Mouse (Mus musculus) liver, adult 2 months (tissue): ENCODE measurements around the gene T2. TPM values are rescaled to one million over a fixed set of nuclear protein-coding genes. Genes with fewer than 3 reads are reported as not detected.

Experiments
- DNase-seq: peaks from one replicate; pipeline ENCODE4 v3.0.0-alpha.2; 2011; ENCODE audit warnings: low read depth, low spot score; ENCODE audit errors: extremely low read depth
- H3K27ac ChIP-seq: fragments of 200-500 bp; replicated peaks from 2 replicates; pipeline ENCODE4 v1.5.1; 2012; ENCODE audit warnings: low read depth, mild to moderate bottlenecking, control low read depth, inconsistent platforms, low read length; ENCODE audit not compliant: insufficient read depth
- H3K27me3 ChIP-seq: fragments of 200-500 bp; 2 replicates; pipeline ENCODE4 v1.6.1; 2012; ENCODE audit warnings: mild to moderate bottlenecking, moderate library complexity, low read length, inconsistent platforms; ENCODE audit not compliant: control insufficient read depth, insufficient read depth
- H3K36me3 ChIP-seq: fragments of 200-500 bp; 2 replicates; pipeline ENCODE4 v1.6.1; 2012; ENCODE audit warnings: low read length, inconsistent platforms; ENCODE audit not compliant: control insufficient read depth, insufficient read depth
- H3K4me1 ChIP-seq: fragments of 200-500 bp; 2 replicates; pipeline ENCODE4 v1.6.1; 2011; ENCODE audit warnings: low read length; ENCODE audit not compliant: control insufficient read depth, insufficient read depth
- H3K4me3 ChIP-seq: fragments of 200-500 bp; 2 replicates; pipeline ENCODE4 v1.5.1; 2011; ENCODE audit warnings: low read depth, mild to moderate bottlenecking, control low read depth, low read length, moderate library complexity; ENCODE audit not compliant: insufficient read depth
- H3K79me2 ChIP-seq: fragments of 200-500 bp; 2 replicates; pipeline ENCODE4 v1.6.1; 2012; ENCODE audit warnings: inconsistent platforms, mild to moderate bottlenecking, low read length, moderate library complexity; ENCODE audit not compliant: control insufficient read depth, insufficient read depth
- H3K9ac ChIP-seq: fragments of 200-500 bp; 2 replicates; pipeline ENCODE4 v1.6.1; 2012; ENCODE audit warnings: low read depth, mild to moderate bottlenecking, control low read depth, inconsistent platforms, low read length
- CTCF ChIP-seq: fragments of 200-500 bp; IDR thresholded peaks from 2 replicates; pipeline ENCODE4 v1.5.1; 2011; ENCODE audit warnings: low read depth, low read length, control low read depth
- POLR2A ChIP-seq: fragments of 200-500 bp; IDR thresholded peaks from 2 replicates; pipeline ENCODE4 v1.6.1; 2011; ENCODE audit warnings: low read length, control low read depth; ENCODE audit not compliant: insufficient read depth; ENCODE audit errors: extremely low read depth
- WGBS: fragments of 180-500 bp; shearing (Covaris S2); methylation state at CpG from one replicate; pipeline ENCODE4 v1.1.7; 2018; 5-methylcytosine and 5-hydroxymethylcytosine counted together
- polyA plus RNA-seq: library from polyadenylated mRNA; depleted of rRNA; stranded (reverse); fragments of >200 nt; gene quantifications from 2 replicates; pipeline ENCODE4 v1.2.3, GENCODE M21; 2012
- total RNA-seq: library from RNA; depleted of rRNA; stranded (reverse); fragments of >200 nt; gene quantifications from 2 replicates; pipeline ENCODE4 v1.2.3, GENCODE M21; 2014

Gene T2
- total and polyA plus RNA-seq, 2 experiments, result not detected

DNA sequence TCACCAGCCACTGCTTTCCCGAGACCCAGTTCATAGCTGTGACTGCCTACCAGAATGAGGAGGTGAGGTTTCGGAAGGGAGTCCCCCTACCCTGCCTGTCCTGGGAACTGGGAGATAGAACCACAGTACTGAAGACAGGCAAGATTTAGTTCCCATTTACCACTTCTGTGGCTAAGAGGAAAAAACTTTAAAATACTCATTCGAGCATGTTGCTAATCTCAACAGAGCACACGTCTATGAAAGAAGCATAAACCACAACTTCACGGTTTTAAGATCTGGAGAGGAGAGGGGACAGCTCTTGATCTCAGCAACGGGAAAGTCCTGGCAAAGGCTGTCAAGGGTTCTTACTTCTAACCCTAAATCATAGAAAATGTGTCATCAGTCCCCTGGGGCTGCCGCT, 80.4 kb downstream of the T2 start:
- no peak for DNase-seq
- Histone ChIP-seq H3K4me1 (no peaks in the 10 kb centered on the region), H3K79me2 (no peaks in the 10 kb centered on the region), H3K4me3 (no peak overlapping the region), H3K27ac (no peak overlapping the region), H3K27me3 (peaks cover 14% of the 10 kb centered on the region; the same call in 1 of the 2 replicates), H3K36me3 (no peaks in the 10 kb centered on the region), H3K9ac (no peak overlapping the region)
- TF ChIP-seq CTCF (no peak), POLR2A (no peak)
- 55% methylated on average over 7 of the region's 7 CpGs for WGBS

DNA sequence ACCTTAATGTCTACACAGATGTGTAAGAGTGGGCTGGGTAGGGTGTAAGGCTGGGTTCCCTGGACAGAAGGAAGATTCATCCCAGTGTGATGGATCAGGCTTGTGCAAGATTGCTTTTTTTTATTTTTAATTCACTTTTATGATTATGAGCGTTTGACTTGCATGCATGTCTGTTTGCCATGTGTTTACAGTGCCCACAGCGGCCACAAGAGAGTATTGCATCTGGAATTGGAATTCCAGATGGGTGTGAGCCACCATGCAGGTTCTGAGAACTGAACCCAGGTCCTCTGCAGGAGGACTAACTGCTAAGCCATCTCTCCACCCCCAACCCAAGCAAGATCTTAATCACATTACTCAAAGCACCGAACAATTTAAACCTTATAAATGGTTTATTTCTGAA, 88.3 kb downstream of the T2 start:
- H3K27ac ChIP-seq, result no peak overlapping the region
- TF ChIP-seq POLR2A (no peak), CTCF (no peak)
- H3K4me1 ChIP-seq, result no peaks in the 10 kb centered on the region
- no peak overlapping the region for H3K9ac ChIP-seq
- no peak for DNase-seq
- whole genome bisulfite sequencing, result 54% methylated on average over 3 of the region's 3 CpGs
- H3K4me3 ChIP-seq, result no peak overlapping the region
- H3K27me3 ChIP-seq, result no peaks in the 10 kb centered on the region
- no peaks in the 10 kb centered on the region for H3K36me3 ChIP-seq
- H3K79me2 ChIP-seq, result no peaks in the 10 kb centered on the region

DNA sequence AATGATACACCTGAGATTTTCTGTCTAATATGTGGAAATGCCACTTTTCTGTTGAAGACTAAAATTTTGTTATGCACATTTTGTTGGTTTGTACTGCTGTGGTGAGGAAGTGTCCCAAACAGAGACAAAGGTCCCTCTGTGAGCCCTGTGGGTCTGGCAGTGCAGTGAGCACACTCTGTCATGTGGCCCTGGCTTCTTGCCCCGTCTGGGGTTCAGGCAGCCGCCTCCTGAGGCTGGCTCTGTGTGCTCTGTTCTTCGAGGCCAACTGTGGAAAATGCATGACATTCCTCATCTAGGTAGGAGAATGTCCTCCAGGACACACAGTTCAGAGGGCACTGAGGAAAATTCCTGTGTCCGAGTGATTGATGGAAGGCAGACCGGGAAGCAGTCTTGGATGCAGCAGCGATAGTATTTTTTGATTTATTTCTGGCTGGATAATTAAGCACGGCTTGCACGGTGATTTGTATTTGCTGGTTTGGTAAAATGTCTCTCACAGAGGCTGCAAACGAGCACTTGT, 91.9 kb downstream of the T2 start:
- Histone ChIP-seq H3K36me3 (no peaks in the 10 kb centered on the region), H3K4me1 (no peaks in the 10 kb centered on the region), H3K79me2 (no peaks in the 10 kb centered on the region), H3K27me3 (no peaks in the 10 kb centered on the region), H3K9ac (no peak overlapping the region), H3K27ac (no peak overlapping the region), H3K4me3 (no peak overlapping the region)
- WGBS, result 45% methylated on average over 9 of the region's 9 CpGs
- no peak for DNase-seq
- no peak for TF ChIP-seq CTCF
- no peak for TF ChIP-seq POLR2A

DNA sequence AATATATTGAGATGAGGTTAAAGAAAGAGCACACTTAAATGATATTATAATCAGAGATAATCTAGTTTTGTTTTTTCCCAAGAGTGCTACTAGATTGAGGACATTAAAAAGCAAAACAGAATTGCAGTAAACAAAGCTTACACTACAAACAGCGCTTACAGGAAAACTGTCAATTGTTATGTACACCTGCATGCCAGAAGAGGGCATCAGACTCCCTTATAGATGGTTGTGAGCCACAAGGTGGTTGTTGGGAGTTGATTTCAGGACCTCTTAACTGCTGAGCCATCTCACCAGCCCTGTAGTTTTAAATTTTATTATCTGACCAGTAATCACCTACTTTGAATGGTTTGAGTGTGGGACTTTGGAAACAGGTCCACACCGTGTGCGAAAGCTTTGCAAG, 92.5 kb downstream of the T2 start:
- Histone ChIP-seq H3K4me1 (no peaks in the 10 kb centered on the region), H3K36me3 (no peaks in the 10 kb centered on the region), H3K27ac (no peak overlapping the region), H3K4me3 (no peak overlapping the region), H3K79me2 (no peaks in the 10 kb centered on the region), H3K27me3 (no peaks in the 10 kb centered on the region), H3K9ac (no peak overlapping the region)
- 66% methylated on average over 3 of the region's 3 CpGs for WGBS
- no peak for DNase-seq
- TF ChIP-seq CTCF, result no peak
- TF ChIP-seq POLR2A, result no peak

DNA sequence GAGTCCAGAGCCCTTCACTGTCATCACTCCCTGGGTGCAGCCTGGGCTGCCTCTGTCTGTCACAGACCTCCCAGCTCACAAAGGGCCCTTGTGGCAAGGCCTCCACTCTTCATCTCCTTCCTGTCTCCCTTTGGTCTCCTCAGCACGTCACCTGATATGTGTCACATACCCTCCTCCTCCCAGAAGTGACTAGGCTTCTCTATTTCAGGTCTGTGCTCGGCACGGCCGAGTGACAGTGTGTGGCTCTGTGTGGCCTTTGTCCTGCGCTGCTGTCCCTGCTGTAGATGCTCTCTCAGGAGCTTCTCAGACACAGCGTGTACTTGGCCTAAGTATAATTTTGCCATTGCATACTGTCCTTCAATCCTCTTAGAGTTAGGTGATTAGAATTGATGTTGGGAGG, 99.4 kb downstream of the T2 start:
- no peak overlapping the region for H3K4me3 ChIP-seq
- no peak overlapping the region for H3K9ac ChIP-seq
- 58% methylated on average over 6 of the region's 6 CpGs for WGBS
- peaks cover 3% of the 10 kb centered on the region; the same call in 1 of the 2 replicates for H3K27me3 ChIP-seq
- H3K4me1 ChIP-seq, result no peaks in the 10 kb centered on the region
- H3K36me3 ChIP-seq, result no peaks in the 10 kb centered on the region
- H3K27ac ChIP-seq, result no peak overlapping the region
- TF ChIP-seq CTCF, result no peak
- no peak for TF ChIP-seq POLR2A
- no peak for DNase-seq
- no peaks in the 10 kb centered on the region for H3K79me2 ChIP-seq

DNA sequence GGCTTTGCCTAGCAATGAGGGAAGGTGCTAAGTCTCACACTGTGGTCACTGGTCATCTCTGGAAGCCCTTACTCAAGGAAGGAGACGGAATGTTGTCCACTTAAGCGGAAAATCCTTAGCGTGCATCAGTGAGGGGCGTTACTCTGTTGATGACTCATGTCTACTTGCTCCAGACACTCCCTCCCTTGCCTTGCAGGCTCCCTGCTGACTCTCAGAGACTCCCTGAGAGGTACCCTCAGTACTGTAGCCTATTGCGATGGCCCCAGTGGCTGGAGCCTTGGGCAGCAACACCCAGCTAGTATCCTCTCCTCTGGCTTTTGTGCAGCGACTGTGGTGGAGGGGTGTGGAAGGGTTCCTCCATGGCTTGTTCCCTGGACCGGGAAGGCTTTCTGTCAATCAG, 99.8 kb downstream of the T2 start:
- Histone ChIP-seq H3K4me1 (no peaks in the 10 kb centered on the region), H3K36me3 (no peaks in the 10 kb centered on the region), H3K9ac (no peak overlapping the region), H3K27ac (no peak overlapping the region), H3K4me3 (no peak overlapping the region), H3K79me2 (no peaks in the 10 kb centered on the region), H3K27me3 (peaks cover 3% of the 10 kb centered on the region; the same call in 1 of the 2 replicates)
- WGBS, result 66% methylated on average over 7 of the region's 7 CpGs
- TF ChIP-seq POLR2A, result no peak
- no peak for TF ChIP-seq CTCF
- no peak for DNase-seq
